In the genomic region with DNA sequence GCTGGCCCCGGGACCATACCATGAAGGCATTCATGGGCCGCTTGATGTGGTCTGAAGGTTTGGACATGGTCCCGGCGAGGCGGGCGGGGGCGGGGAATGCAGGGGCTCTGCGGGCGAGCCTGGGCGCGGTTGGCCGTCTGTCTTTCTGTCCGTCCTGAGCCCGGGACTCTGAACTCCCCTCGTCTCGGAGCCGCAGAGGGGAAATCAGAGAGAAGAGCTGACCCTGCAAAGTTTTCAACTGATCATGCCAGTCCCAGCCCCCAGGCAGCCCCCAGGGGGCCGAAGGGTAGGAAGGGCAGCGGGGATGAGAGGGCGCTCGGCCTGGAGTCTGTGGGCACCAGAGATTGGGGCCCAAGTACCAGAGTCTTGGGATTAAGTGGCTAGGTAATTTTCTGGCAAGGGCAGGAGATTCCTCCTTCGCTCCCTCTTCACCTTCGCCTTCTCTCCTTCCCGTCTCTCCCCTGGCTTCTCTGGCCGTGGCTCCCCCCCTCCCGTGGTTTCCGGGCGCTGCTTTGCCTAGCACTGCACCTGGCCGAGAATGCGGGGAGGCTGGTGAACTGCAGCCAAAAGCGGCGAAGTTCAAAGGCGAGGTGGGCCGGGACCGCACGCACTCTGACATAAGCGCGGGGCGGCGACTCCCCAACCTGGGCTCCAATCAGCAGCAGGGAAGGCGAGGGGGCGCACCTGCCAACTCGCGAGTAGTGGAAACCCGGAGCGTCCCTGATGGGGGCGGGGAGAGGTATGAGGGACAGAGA, we compare ENCODE assay signal across 8 mouse cellular contexts. TPM values are rescaled to one million over a fixed set of nuclear protein-coding genes. Genes with fewer than 3 reads are reported as not detected.
DNase-seq lines count a peak whose midpoint lies in the region; ATAC-seq and TF ChIP-seq lines count a peak whose summit lies in the region.

Gene Sox14, minus strand, starts transcription at position 553 of the 755 bp plus-strand sequence.

- WGBS in forebrain, embryonic 16.5 days = under 1% methylated on average over 47 of the region's 47 CpGs
- WGBS in thymus, adult 2 months = 3% methylated on average over 47 of the region's 47 CpGs

- H3K36me3 ChIP-seq in forebrain, embryonic 16.5 days (ENCODE audit: control insufficient read depth, insufficient read depth) = no peaks in the 10 kb centered on the region
- H3K36me3 ChIP-seq in thymus, adult 2 months (ENCODE audit: control insufficient read depth, insufficient read depth, low read length) = no peaks in the 10 kb centered on the region

- no peaks in the 10 kb centered on the region for H3K9me3 ChIP-seq in forebrain, embryonic 16.5 days (ENCODE audit: control insufficient read depth, low read length)

- TF ChIP-seq CTCF in thymus, adult 2 months (IDR thresholded peaks at IDR 0.05; ENCODE audit: borderline replicate concordance, control insufficient read depth, extremely low read depth, insufficient read depth, low read length, poor library complexity) = no peak

- H3K27ac ChIP-seq in forebrain, embryonic 16.5 days (ENCODE audit: low read length) = no peak within 1 kb of the TSS
- no peak within 1 kb of the TSS for H3K27ac ChIP-seq in thymus, adult 2 months (ENCODE audit: control insufficient read depth, insufficient read depth, low read length)

- peaks cover 30% of the 10 kb centered on the region for H3K4me1 ChIP-seq in forebrain, embryonic 16.5 days (replicated peaks; ENCODE audit: control insufficient read depth, insufficient read depth, low read length)
- no peaks in the 10 kb centered on the region; the same call in 1 of the 2 replicates for H3K4me1 ChIP-seq in thymus, adult 2 months (replicated peaks; ENCODE audit: control insufficient read depth, insufficient read depth, low read length)

- no peak for ATAC-seq in forebrain, embryonic 16.5 days
- no peak for ATAC-seq in megakaryocyte progenitor cell, adult 5-6 weeks (replicated peaks; ENCODE audit: poor library complexity)

- peak within 1 kb of the TSS; percentile 45 for H3K4me2 ChIP-seq in forebrain, embryonic 16.5 days (ENCODE audit: low read length)

- no peak for TF ChIP-seq POLR2A in thymus, adult 2 months (IDR thresholded peaks at IDR 0.05; ENCODE audit: control insufficient read depth, extremely low read depth, insufficient read depth, low read length, poor library complexity)

- peak; percentile 25 for DNase-seq in kidney, postnatal 10 days
- DNase-seq in kidney, adult 8-10 months = no peak
- DNase-seq in lung, postnatal 10 days = peak; percentile 11
- DNase-seq in thymus, adult 2 months = peak; percentile 7
- no peak for DNase-seq in frontal cortex, postnatal 36 days (ENCODE audit: low spot score in 2 of 2)
- DNase-seq in frontal cortex, adult 2 months (ENCODE audit: extremely low spot score in 1 of 2, low spot score in 1 of 2) = no peak

- H3K9ac ChIP-seq in forebrain, embryonic 16.5 days (replicated peaks; ENCODE audit: low read depth, low read length) = no peak within 1 kb of the TSS

- peak within 1 kb of the TSS; percentile 26 for H3K4me3 ChIP-seq in forebrain, embryonic 16.5 days (replicated peaks; ENCODE audit: low read length)
- no peak within 1 kb of the TSS for H3K4me3 ChIP-seq in thymus, adult 2 months (ENCODE audit: control insufficient read depth, insufficient read depth, low read length)

- H3K27me3 ChIP-seq in forebrain, embryonic 16.5 days (replicated peaks; ENCODE audit: control insufficient read depth, insufficient read depth, low read length) = peaks cover 88% of the 10 kb centered on the region
- H3K27me3 ChIP-seq in thymus, adult 2 months (ENCODE audit: control insufficient read depth, insufficient read depth, low read length) = peaks cover 30% of the 10 kb centered on the region

RNA-seq across cellular contexts. Expression of gene Sox14, which starts in this region (rescaled TPM):
- polyA plus RNA-seq in forebrain, embryonic 16.5 days (2015; fragmentation: Nextera tagmentation; extraction: Ambion mirVana) = 1.1 and 1.8 TPM in 2 replicates
- 0.08 TPM in 1 of 2 replicates, not detected in the other for polyA plus RNA-seq in thymus, adult 2 months (2012; rRNA removed)
- not detected in 2 replicates for total RNA-seq in megakaryocyte progenitor cell, adult 5-6 weeks (2015)
- total RNA-seq in megakaryocyte progenitor cell, adult 5-6 weeks (2017) = not detected in 2 replicates
- not detected in 2 replicates for polyA plus RNA-seq in frontal cortex, adult 2 months (2012; rRNA removed)

Comparison
In these comparisons a context has a peak if more than half of its experiments do, and no peak if none do; other contexts are left out.
1. DNase-seq: peak in kidney, postnatal 10 days (single experiment) and lung, postnatal 10 days (single experiment); none in kidney, adult 8-10 months (0 of 2), frontal cortex, postnatal 36 days (0 of 2) and frontal cortex, adult 2 months (0 of 2).
2. Peak in DNase-seq in thymus, adult 2 months; RNA of the gene not detected or under 1 TPM.